Mouse (Mus musculus): ENCODE data around the gene Caly. TPM values are rescaled to one million over a fixed set of nuclear protein-coding genes. Genes with fewer than 3 reads are reported as not detected.

Caly gene
- total RNA-seq, 2 experiments from 2014 or later = 4.6 to 6.1 TPM

- no peak for DNase-seq
Observed at GRCm38 (mm10) chr7:140090601-140091000, 8.3 kb upstream of the Caly start.

- no peak for DNase-seq
Observed at GRCm38 (mm10) chr7:140081408-140082241, 723 bp downstream of the Caly start.

DNA sequence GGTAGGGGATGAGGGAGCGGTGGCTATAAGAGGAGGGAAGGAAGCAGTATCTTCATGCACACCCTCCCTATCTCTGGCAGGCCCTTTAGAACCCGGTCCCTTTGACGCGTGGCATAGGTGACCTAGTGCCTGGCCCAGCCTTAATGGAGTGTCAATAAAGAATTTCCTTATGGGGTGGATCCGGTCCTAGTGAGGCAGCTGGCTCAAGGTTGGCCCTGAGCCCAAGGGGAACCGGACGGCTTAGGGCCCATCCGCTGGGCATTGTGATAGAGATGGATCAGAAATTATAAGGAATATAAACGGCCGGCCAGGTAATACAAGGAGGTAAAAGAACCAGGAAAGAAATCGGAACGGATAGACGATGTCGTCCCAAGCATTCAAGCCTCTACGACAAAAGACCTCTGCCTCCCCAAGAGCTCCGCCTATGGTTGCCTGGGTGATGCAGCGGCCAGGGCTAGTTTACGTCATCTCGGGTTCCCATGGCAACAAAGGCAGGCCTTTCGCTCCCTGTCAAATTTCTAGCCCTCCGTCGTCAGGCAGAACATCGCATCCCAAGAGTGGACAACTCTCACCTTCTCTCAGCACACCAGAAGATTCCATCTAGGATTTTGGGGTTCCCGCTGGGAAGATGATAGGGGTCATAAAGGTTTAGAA is 1.7 kb downstream of the Caly start:
- peak; percentile 87 to 90 for DNase-seq

DNA sequence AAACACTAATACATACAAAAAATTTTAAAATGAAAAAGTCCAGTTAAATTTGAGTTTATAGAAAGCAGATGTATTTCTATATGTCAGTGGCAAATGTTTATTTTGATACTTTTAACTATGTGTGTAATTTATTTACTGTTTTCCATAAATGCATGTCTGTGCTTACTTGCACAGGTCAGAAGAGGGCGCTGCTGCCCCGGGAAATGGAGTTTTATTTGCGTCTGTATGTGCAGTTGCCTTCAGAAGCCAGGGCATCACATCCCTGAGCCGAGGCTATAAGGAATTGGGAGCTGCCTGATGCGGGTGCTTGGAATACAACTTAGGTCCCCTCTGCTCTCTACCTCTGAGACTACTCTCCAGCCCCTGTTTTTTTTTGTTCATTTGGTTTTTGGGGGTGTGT is 3.6 kb downstream of the Caly start:
- peak; percentile 76 to 82 for DNase-seq

DNA sequence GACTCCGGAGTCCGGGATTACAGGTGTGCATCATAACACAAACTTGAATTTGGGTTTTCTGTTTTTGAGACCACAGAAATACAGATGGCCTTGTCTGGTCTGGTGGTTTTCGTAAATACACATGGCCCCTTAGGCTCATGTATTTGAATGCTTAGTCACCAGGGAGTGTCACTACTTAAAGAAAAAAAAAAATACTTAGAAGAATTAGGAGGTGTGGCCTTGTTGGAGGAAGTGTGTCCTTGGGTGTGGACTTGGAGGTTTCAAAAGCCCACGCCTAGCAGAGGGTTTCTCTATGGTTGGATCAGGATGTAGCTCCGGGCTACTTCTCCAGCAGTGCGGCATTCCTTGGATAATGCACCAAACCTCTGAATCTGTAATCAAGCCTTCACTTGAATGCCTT is 4.7 kb downstream of the Caly start:
- DNase-seq = no peak

GRCm38 (mm10) chr7:140070042-140070711 is 12.2 kb downstream of the Caly start:
- peak; percentile 18 to 47 for DNase-seq

GRCm38 (mm10) chr7:140067397-140067796 is 15.0 kb downstream of the Caly start:
- no peak for DNase-seq

GRCm38 (mm10) chr7:140063092-140063491 is 19.3 kb downstream of the Caly start:
- DNase-seq = peak; percentile 69

- DNase-seq = peak; percentile 21 to 44
Observed at GRCm38 (mm10) chr7:140062307-140062706, 20.0 kb downstream of the Caly start.

GRCm38 (mm10) chr7:140061832-140062130 is 20.6 kb downstream of the Caly start:
- DNase-seq = no peak

DNA sequence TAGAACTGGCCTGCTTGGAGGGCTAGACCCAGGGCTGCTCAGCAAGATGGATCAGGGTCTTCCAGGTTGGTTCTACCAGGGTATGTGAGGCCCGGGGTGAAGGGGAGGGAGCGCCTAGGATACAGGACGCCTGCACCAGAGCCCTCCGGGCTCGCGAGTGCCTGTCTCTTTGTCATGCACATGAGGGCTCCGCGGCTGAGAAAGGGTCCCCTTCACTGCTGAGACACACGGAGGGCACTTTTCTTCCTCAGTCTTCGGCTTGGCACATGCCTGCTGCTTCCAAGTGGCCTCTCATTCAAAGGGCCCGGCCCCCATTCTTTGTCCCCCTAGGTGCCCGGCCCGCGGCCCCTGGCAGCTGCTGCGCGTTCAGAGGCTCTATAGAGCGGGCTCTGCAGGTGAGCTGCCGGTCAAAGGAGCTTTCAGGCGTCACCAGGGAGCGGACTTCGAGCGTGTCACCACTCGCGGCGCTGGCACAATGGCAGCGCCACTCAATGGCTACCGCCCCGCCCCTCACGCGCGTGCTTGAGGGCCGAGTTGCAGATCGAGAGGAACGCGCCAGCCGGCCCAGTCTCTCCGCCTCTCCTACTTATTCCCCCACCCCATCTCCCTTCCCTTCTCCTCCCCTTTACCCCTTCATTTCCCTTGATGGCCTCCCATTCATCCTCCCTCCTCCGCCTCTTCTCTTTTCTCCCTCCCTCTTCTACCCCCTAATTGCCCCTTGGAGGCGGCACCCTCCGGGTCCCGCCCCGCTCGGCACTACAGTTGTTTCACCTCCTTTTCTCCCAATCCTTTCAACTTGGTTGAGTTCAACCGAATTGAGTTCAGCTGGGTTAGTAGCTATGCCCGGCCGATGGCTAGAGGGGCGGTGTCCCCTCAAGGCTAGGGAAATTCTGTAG is 21.2 kb downstream of the Caly start:
- DNase-seq = peak; percentile 45 to 62

DNA sequence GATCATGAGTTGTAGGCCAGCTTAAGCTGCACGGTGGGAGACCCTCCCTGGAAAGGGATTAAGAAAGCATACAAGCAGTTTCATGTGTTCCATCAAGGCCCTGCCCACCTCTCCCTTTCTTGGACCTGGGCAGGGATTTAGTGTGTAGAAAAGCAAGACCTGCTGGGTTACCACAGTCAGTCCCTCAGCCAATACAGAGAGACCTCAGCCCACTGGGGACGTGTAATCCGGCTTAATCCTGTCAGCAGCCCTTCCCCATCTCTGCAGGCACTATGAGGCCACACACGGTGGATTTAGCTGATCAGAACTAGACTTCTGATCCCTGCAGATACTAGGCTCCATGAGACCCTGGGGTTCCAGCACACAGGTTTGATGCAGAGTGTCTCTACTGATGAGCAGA is 22.7 kb downstream of the Caly start:
- DNase-seq = no peak

DNA sequence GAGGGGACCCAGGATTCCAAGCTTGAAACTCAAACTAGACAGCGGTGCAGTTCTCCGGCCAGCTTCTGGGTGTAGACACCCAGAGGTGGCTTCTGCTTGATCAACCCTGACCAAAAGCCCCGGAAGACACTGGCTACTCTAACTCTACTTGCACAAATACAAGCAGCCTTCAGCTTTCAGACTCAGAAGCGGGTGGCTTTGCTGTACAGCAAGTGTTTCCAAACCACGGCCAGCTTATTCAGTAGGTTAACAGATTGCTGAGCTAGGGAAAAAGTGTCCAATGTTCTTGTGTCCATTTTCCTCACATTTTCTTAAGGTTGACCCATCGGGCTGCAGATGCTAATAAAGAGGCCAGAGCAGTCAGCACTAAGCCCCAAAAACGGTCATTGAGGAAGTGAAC is 23.8 kb downstream of the Caly start:
- DNase-seq = no peak

DNA sequence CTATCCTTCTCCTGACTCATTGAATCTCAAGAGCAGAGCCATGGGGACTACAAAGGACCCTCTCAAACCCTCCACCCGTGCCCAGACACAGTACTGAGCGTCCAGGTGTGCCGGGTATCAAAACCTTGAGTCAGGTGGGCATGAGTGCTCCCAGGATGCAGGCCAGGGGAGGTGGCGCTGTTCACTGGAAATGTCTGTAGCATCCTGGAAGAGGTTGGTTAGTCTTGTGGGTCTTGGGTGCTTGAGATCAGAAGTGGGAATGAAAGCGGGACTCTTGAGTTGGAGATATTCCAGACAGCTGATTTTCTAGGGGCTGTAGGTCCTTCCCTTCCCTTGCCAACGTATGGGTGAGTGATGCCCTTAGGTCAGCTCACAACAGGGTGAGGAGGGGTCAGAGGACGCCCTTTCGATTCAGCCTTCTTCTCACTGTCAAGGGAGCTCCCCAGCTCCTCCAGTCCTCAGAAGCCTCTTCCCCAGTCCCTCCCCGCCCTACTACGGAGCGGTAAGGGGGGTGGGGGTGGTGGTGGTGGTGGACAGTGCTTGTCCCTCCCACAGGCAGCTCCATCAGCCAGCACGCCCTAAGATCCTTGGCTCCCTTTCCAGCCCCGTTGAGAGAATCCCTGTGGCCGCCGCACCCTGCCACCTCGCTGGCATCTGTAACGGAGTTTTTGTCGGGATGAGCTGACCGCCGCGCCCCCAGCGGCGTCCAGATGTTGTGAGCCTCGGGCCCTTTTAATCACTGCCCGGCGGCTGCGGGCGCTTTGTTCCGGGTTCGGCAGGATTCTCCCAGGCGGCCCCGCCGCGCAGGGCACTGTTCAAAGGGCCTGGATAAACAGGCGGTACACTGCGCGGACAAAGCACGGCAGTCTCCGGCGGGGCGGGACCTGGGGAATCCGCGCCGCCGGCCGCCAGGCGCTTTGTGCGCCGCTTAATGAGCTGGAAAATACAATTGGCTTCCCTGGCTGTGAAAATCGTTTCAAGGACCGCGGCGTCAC is 24.6 kb downstream of the Caly start:
- DNase-seq = peak; percentile 49 to 51

- DNase-seq = no peak
Observed at GRCm38 (mm10) chr7:140054124-140054523, 28.2 kb downstream of the Caly start.

- DNase-seq = peak; percentile 45 to 49
Observed at GRCm38 (mm10) chr7:140049115-140049689, 33.1 kb downstream of the Caly start.

- no peak for DNase-seq
Observed at GRCm38 (mm10) chr7:140048361-140049114, 33.8 kb downstream of the Caly start, which contains the start of gene Msx3. TSS of gene Msx3 (minus strand) at chr7:140049089.

DNA sequence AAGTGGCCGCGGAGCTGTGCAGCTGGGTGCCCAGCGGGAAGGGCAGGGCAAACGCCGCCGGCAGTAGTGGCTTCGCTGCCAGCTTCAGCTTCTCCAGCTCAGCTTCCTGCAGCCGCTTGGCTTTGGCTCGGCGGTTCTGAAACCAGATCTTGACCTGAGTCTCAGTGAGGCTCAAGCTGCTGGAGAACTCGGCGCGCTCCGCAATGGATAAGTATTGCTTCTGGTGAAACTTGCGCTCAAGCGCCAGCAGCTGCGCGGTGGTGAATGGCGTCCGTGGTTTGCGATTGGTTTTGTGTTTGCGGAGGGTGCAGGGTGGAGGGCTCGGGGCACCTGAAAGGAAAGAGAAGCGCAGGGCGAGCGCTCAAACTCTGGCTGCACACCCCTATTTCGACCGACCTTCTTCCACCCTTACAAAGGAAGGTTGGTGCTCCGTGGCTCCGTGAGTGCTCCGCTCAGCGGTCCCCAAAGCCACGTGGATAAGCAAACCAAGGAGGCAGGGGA is 34.5 kb downstream of the Caly start:
- peak in 1 of 2 experiments; percentile 33 for DNase-seq

DNA sequence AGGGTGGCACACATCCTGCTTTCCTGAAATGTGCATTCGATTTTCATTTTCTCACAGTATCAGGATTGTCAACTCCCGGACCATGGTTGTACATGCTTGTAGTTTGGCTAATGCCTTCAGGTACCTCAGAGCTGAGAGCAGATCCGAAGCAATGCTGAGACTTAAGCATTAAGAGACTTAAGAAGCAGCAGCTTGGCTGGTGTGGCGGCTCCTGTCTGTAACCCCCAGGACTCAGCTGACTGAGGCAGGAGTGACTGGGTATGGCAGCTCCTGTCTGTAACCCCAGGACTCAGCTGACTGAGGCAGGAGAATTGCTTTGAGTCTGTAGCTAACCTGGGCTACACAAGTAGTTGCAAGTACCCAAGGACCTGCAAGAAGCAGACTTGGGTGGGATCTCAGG is 36.8 kb downstream of the Caly start:
- DNase-seq = no peak

Measured in adrenal gland, postnatal 36 days (tissue).